Mouse (Mus musculus): Measurements from ENCODE around the gene Homer3.
A peak's percentile ranks its signal among the peaks of the same experiment; 100 is the strongest.

Gene Homer3

GRCm38 (mm10) chr8:70338931-70339330, 56.3 kb downstream of the Homer3 start:
- no peak for DNase-seq

- no peak for DNase-seq
Measured at GRCm38 (mm10) chr8:70340659-70341058, 58.0 kb downstream of the Homer3 start.

- DNase-seq, result no peak
Measured at GRCm38 (mm10) chr8:70342007-70342406, 59.4 kb downstream of the Homer3 start.

GRCm38 (mm10) chr8:70343076-70343475, 60.4 kb downstream of the Homer3 start:
- no peak for DNase-seq

GRCm38 (mm10) chr8:70343696-70344095, 61.1 kb downstream of the Homer3 start:
- DNase-seq, result peak; percentile 66 to 74
